9 mouse cellular contexts compared by ENCODE assay signal in the genomic region with DNA sequence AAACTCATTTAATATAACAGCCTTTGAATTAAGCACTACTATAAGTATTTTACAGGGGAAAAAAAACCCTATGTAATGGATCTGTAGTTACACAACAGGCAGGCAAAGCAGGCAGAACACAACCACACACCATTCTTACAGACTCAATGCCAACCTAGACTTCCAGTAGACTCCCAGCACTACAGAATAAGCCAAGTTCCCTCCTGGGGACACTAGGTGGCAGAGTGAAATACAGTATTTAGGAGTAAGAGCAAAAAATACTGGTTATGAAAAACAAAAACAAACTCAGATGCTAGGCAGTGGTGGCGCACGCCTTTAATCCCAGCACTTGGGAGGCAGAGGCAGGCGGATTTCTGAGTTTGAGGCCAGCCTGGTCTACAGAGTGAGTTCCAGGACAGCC. TPM values are rescaled to one million over a fixed set of nuclear protein-coding genes. Genes with fewer than 3 reads are reported as not detected.
DNase-seq lines count a peak whose midpoint lies in the region; ATAC-seq lines count a peak whose summit lies in the region.
"Had no signal": no experiment of that assay in that cellular context is flagged by ENCODE, and none has a peak within 500 bp of the region (broad histone marks: within the 10 kb centered on the region; RNA-seq: fewer than 3 reads in every experiment).

No protein-coding gene starts in this region.

- no peak for ATAC-seq in embryonic facial prominence, embryonic 11.5 days (replicated peaks; ENCODE audit: insufficient number of reproducible peaks, low FRiP score, low TSS enrichment, low read depth)
- no peak for ATAC-seq in midbrain, embryonic 11.5 days (ENCODE audit: low FRiP score)
- no peak; the same call in 1 of the 2 replicates for ATAC-seq in midbrain, embryonic 15.5 days (replicated peaks)
- ATAC-seq in hindbrain, embryonic 16.5 days: no peak

- H3K4me2 ChIP-seq in embryonic facial prominence, embryonic 11.5 days (ENCODE audit: low read depth, low read length): no peak overlapping the region
- H3K4me2 ChIP-seq in midbrain, embryonic 11.5 days: no peak overlapping the region
- H3K4me2 ChIP-seq in midbrain, embryonic 15.5 days: no peak overlapping the region
- H3K4me2 ChIP-seq in hindbrain, embryonic 16.5 days (ENCODE audit: low read length): no peak overlapping the region

- H3K27me3 ChIP-seq in embryonic facial prominence, embryonic 11.5 days (ENCODE audit: control insufficient read depth, insufficient read depth, low read length): no peaks in the 10 kb centered on the region
- H3K27me3 ChIP-seq in embryonic facial prominence, embryonic 10.5 days (replicated peaks; ENCODE audit: low read depth, poor library complexity, severe bottlenecking): no peaks in the 10 kb centered on the region
- H3K27me3 ChIP-seq in midbrain, embryonic 11.5 days (ENCODE audit: control insufficient read depth, insufficient read depth, low read length): no peaks in the 10 kb centered on the region
- H3K27me3 ChIP-seq in midbrain, embryonic 15.5 days (replicated peaks): no peaks in the 10 kb centered on the region
- no peaks in the 10 kb centered on the region for H3K27me3 ChIP-seq in hindbrain, embryonic 16.5 days (replicated peaks; ENCODE audit: control insufficient read depth, insufficient read depth, low read length)

- no peaks in the 10 kb centered on the region for H3K9me3 ChIP-seq in embryonic facial prominence, embryonic 11.5 days (replicated peaks; ENCODE audit: control insufficient read depth, low read length)
- no peaks in the 10 kb centered on the region for H3K9me3 ChIP-seq in embryonic facial prominence, embryonic 10.5 days
- no peaks in the 10 kb centered on the region for H3K9me3 ChIP-seq in midbrain, embryonic 11.5 days (ENCODE audit: control insufficient read depth, low read length)
- H3K9me3 ChIP-seq in midbrain, embryonic 15.5 days: no peaks in the 10 kb centered on the region
- no peaks in the 10 kb centered on the region for H3K9me3 ChIP-seq in hindbrain, embryonic 16.5 days (ENCODE audit: control insufficient read depth, low read length)

- H3K4me1 ChIP-seq in embryonic facial prominence, embryonic 11.5 days (ENCODE audit: control insufficient read depth, insufficient read depth, low read length): no peaks in the 10 kb centered on the region
- H3K4me1 ChIP-seq in embryonic facial prominence, embryonic 10.5 days: peaks cover 5% of the 10 kb centered on the region; the same call in 1 of the 2 replicates
- no peaks in the 10 kb centered on the region for H3K4me1 ChIP-seq in midbrain, embryonic 11.5 days (ENCODE audit: control insufficient read depth, insufficient read depth, low read length)
- 0 out of 2 replicates have a peak, but pooled peaks cover 11% of the 10 kb centered on the region for H3K4me1 ChIP-seq in midbrain, embryonic 15.5 days
- H3K4me1 ChIP-seq in hindbrain, embryonic 16.5 days (ENCODE audit: control insufficient read depth, insufficient read depth, low read depth, low read length): no peaks in the 10 kb centered on the region; the same call in 1 of the 2 replicates

- no peaks in the 10 kb centered on the region; the same call in 1 of the 2 replicates for H3K36me3 ChIP-seq in embryonic facial prominence, embryonic 11.5 days (replicated peaks; ENCODE audit: control insufficient read depth, insufficient read depth, low read depth, low read length)
- peaks cover 16% of the 10 kb centered on the region for H3K36me3 ChIP-seq in embryonic facial prominence, embryonic 10.5 days (replicated peaks)
- no peaks in the 10 kb centered on the region for H3K36me3 ChIP-seq in midbrain, embryonic 11.5 days (ENCODE audit: control insufficient read depth, insufficient read depth, low read length)
- peaks cover 4% of the 10 kb centered on the region; the same call in 1 of the 2 replicates for H3K36me3 ChIP-seq in midbrain, embryonic 15.5 days (replicated peaks)
- H3K36me3 ChIP-seq in hindbrain, embryonic 16.5 days (ENCODE audit: control insufficient read depth, insufficient read depth, low read length): no peaks in the 10 kb centered on the region

- H3K9ac ChIP-seq in embryonic facial prominence, embryonic 11.5 days (replicated peaks; ENCODE audit: low read length): no peak overlapping the region
- H3K9ac ChIP-seq in midbrain, embryonic 11.5 days (ENCODE audit: low read length): no peak overlapping the region
- H3K9ac ChIP-seq in midbrain, embryonic 15.5 days: no peak overlapping the region
- no peak overlapping the region for H3K9ac ChIP-seq in hindbrain, embryonic 16.5 days (ENCODE audit: low read depth, low read length)

- 82% methylated on average over 3 of the region's 3 CpGs for WGBS in embryonic facial prominence, embryonic 11.5 days
- 83% methylated on average over 3 of the region's 3 CpGs for WGBS in embryonic facial prominence, embryonic 10.5 days
- 71% methylated on average over 3 of the region's 3 CpGs for WGBS in midbrain, embryonic 11.5 days
- 87% methylated on average over 3 of the region's 3 CpGs for WGBS in midbrain, embryonic 15.5 days
- 94% methylated on average over 3 of the region's 3 CpGs for WGBS in hindbrain, embryonic 16.5 days

- no peak overlapping the region for H3K27ac ChIP-seq in embryonic facial prominence, embryonic 11.5 days (replicated peaks; ENCODE audit: low read depth, low read length)
- no peak overlapping the region for H3K27ac ChIP-seq in embryonic facial prominence, embryonic 10.5 days (replicated peaks)
- no peak overlapping the region for H3K27ac ChIP-seq in midbrain, embryonic 11.5 days (ENCODE audit: low read depth, low read length)
- no peak overlapping the region for H3K27ac ChIP-seq in midbrain, embryonic 15.5 days
- H3K27ac ChIP-seq in hindbrain, embryonic 16.5 days (ENCODE audit: low read depth, low read length): no peak overlapping the region

- H3K4me3 ChIP-seq in embryonic facial prominence, embryonic 11.5 days (ENCODE audit: low read depth, low read length): no peak overlapping the region
- H3K4me3 ChIP-seq in embryonic facial prominence, embryonic 10.5 days: no peak overlapping the region
- H3K4me3 ChIP-seq in midbrain, embryonic 11.5 days (ENCODE audit: low read depth, low read length): no peak overlapping the region
- H3K4me3 ChIP-seq in midbrain, embryonic 15.5 days: no peak overlapping the region
- no peak overlapping the region for H3K4me3 ChIP-seq in hindbrain, embryonic 16.5 days (ENCODE audit: low read length)

- DNase-seq in embryonic facial prominence, embryonic 11.5 days (ENCODE audit: low spot score): peak; percentile 36
- DNase-seq in embryonic facial prominence, embryonic 10.5 days (ENCODE audit: low spot score): no peak
- peak; percentile 59 for DNase-seq in midbrain, embryonic 11.5 days (ENCODE audit: low spot score, missing footprints)
- peak; percentile 77 for DNase-seq in brain, adult 2 months (ENCODE audit: low read depth, low spot score)
- peak; percentile 32 to 38 for DNase-seq in heart, postnatal 36 days
- DNase-seq in lung, postnatal 14 days: peak; percentile 45

- intact Hi-C loops in heart, postnatal 36 days (cut with DNase I): loop anchor here (1.0 to 2.0 kb wide), 2 partner anchors 34 to 153 kb away; no protein-coding TSS in a partner anchor

RNA-seq across cellular contexts. Expression of gene Camsap2, which starts 39.5 kb away (rescaled TPM):
- polyA plus RNA-seq in embryonic facial prominence, embryonic 11.5 days (2014; fragmentation: Nextera tagmentation; extraction: Ambion mirVana): 23.1 and 23.7 TPM in 2 replicates
- polyA plus RNA-seq in embryonic facial prominence, embryonic 10.5 days (2016; fragmentation: Nextera tagmentation; extraction: Ambion mirVana): 11.4 and 12.4 TPM in 2 replicates
- polyA plus RNA-seq in midbrain, embryonic 11.5 days (2014; fragmentation: Nextera tagmentation; extraction: Ambion mirVana): 32.7 and 35.3 TPM in 2 replicates
- 31.1 and 31.2 TPM in 2 replicates for polyA plus RNA-seq in midbrain, embryonic 15.5 days (2015; fragmentation: Nextera tagmentation; extraction: Ambion mirVana)
- total RNA-seq in heart, postnatal 36 days (2021): 10 to 100 TPM; 23.7 to 24.5 TPM
- 23.6 and 25.8 TPM in 2 replicates for polyA plus RNA-seq in hindbrain, embryonic 16.5 days (2015; fragmentation: Nextera tagmentation; extraction: Ambion mirVana)

RNA-seq across cellular contexts. Expression of gene Gpr25, which starts 45.8 kb away (rescaled TPM):
- polyA plus RNA-seq in embryonic facial prominence, embryonic 11.5 days (2014; fragmentation: Nextera tagmentation; extraction: Ambion mirVana): not detected in 2 replicates
- polyA plus RNA-seq in embryonic facial prominence, embryonic 10.5 days (2016; fragmentation: Nextera tagmentation; extraction: Ambion mirVana): not detected in 2 replicates
- polyA plus RNA-seq in midbrain, embryonic 11.5 days (2014; fragmentation: Nextera tagmentation; extraction: Ambion mirVana): not detected in 2 replicates
- 0.49 and 0.62 TPM in 2 replicates for polyA plus RNA-seq in midbrain, embryonic 15.5 days (2015; fragmentation: Nextera tagmentation; extraction: Ambion mirVana)
- total RNA-seq in heart, postnatal 36 days (2021): not detected
- 1.4 TPM in 2 replicates for polyA plus RNA-seq in hindbrain, embryonic 16.5 days (2015; fragmentation: Nextera tagmentation; extraction: Ambion mirVana)
- total RNA-seq: ES-E14 had no signal
